Mouse (Mus musculus): Measurements from ENCODE around the gene Col18a1. TPM values are rescaled to one million over a fixed set of nuclear protein-coding genes. Genes with fewer than 3 reads are reported as not detected.
A peak's percentile ranks its signal among the peaks of the same experiment; 100 is the strongest.

Col18a1 gene
- polyA plus RNA-seq, 1 experiment from 2014 or later, result 178 TPM

DNA sequence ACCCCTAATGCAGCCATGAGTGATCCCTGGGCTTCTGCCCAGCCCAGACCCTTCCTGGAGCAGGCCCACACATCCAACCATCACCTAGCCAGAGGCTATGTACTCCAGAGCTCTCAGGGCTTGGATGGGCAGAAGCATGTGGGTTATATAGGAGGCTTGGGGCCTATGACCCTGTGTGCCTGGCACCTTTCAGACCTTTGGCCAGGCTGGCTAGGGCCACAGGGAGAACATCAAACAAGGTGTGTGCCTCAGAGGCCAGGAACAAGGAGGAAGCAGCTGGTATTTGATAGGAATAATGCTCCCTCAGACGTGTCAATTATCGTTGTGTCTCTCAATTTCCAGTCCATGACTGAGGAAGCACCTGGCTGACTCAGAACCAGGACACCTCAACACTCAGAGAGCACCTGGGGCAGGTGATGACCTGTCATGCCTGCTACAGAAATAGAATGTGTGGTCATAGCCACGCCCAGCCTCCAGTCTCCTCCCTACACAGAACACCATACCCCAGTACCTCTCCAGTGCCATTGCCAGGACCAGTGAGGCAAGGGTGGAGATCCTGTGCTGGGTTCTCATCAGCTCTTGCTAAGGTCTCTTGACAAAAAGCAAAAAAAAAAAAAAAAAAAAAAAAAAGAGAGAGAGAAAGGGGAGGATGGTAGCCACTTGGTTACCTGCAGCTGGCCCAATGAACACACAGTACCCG, 54.6 kb downstream of the Col18a1 start:
- peak overlapping the region; percentile 54 for H3K4me2 ChIP-seq (ENCODE audit: low read length)
- DNase-seq (ENCODE audit: low spot score) (no peak), ATAC-seq (replicated peaks; ENCODE audit: low FRiP score, low read depth) (peak; percentile 26; the same call in 1 of the 2 replicates)
- H3K27me3 ChIP-seq (ENCODE audit: insufficient read depth, low read length), result no peaks in the 10 kb centered on the region
- TF ChIP-seq CTCF (IDR thresholded peaks at IDR 0.05; ENCODE audit: low read depth), result no peak
- H3K9ac ChIP-seq (ENCODE audit: low read depth, low read length), result peak overlapping the region; percentile 46
- no peaks in the 10 kb centered on the region for H3K36me3 ChIP-seq (ENCODE audit: insufficient read depth, low read length)
- peak overlapping the region; percentile 24 for H3K4me3 ChIP-seq (replicated peaks; ENCODE audit: low read depth, low read length)
- H3K9me3 ChIP-seq (replicated peaks; ENCODE audit: low read length), result no peaks in the 10 kb centered on the region
- peaks cover 43% of the 10 kb centered on the region for H3K4me1 ChIP-seq (replicated peaks; ENCODE audit: insufficient read depth, low read length)
- WGBS, result 69% methylated on average over 4 of the region's 4 CpGs
- peak overlapping the region; percentile 81 for H3K27ac ChIP-seq

DNA sequence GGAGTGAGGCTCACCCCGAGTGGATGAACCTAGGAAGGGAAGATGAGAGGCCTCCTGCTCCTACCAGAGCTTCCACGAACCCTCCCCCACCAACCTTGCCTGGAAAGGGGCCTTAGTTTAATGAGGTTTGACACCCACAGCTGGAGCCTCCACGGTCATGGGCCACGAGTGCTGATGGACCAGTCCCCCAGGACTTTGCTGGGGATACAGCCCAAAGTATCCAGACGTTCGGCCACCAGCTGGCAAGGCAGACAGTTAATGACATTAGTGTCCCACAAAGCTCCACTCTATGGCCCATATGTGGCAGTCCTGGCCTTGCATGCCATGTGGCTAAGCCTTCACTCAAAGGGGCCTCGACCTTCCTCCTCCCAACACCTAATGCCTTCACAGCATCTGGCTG, 55.5 kb downstream of the Col18a1 start:
- DNase-seq (ENCODE audit: low spot score), result no peak
- Histone ChIP-seq H3K27ac (peak overlapping the region; percentile 81), H3K4me2 (ENCODE audit: low read length) (peak overlapping the region; percentile 54), H3K4me3 (replicated peaks; ENCODE audit: low read depth, low read length) (no peak overlapping the region), H3K9me3 (replicated peaks; ENCODE audit: low read length) (no peaks in the 10 kb centered on the region), H3K4me1 (replicated peaks; ENCODE audit: insufficient read depth, low read length) (peaks cover 37% of the 10 kb centered on the region), H3K36me3 (ENCODE audit: insufficient read depth, low read length) (no peaks in the 10 kb centered on the region), H3K27me3 (ENCODE audit: insufficient read depth, low read length) (no peaks in the 10 kb centered on the region), H3K9ac (ENCODE audit: low read depth, low read length) (no peak overlapping the region; the same call in 1 of the 2 replicates)
- no peak for TF ChIP-seq CTCF (IDR thresholded peaks at IDR 0.05; ENCODE audit: low read depth)
- WGBS, result 46% methylated on average over 7 of the region's 7 CpGs
- ATAC-seq (replicated peaks; ENCODE audit: low FRiP score, low read depth), result no peak

- Histone ChIP-seq H3K27me3 (ENCODE audit: insufficient read depth, low read length) (no peaks in the 10 kb centered on the region), H3K4me1 (replicated peaks; ENCODE audit: insufficient read depth, low read length) (peaks cover 37% of the 10 kb centered on the region), H3K9ac (ENCODE audit: low read depth, low read length) (no peak overlapping the region), H3K27ac (peak overlapping the region; percentile 81), H3K4me2 (ENCODE audit: low read length) (peak overlapping the region; percentile 54; the same call in 1 of the 2 replicates), H3K36me3 (ENCODE audit: insufficient read depth, low read length) (no peaks in the 10 kb centered on the region), H3K9me3 (replicated peaks; ENCODE audit: low read length) (no peaks in the 10 kb centered on the region), H3K4me3 (replicated peaks; ENCODE audit: low read depth, low read length) (no peak overlapping the region)
- peak; percentile 64 for ATAC-seq (replicated peaks; ENCODE audit: low FRiP score, low read depth)
- TF ChIP-seq CTCF (IDR thresholded peaks at IDR 0.05; ENCODE audit: low read depth), result no peak
- WGBS, result 42% methylated on average over 9 of the region's 9 CpGs
- DNase-seq (ENCODE audit: low spot score), result peak; percentile 54
Measured at GRCm38 (mm10) chr10:77110010-77110409, 56.3 kb downstream of the Col18a1 start.

- no peak for ATAC-seq (replicated peaks; ENCODE audit: low FRiP score, low read depth)
Measured at GRCm38 (mm10) chr10:77108106-77108505, 58.2 kb downstream of the Col18a1 start.

DNA sequence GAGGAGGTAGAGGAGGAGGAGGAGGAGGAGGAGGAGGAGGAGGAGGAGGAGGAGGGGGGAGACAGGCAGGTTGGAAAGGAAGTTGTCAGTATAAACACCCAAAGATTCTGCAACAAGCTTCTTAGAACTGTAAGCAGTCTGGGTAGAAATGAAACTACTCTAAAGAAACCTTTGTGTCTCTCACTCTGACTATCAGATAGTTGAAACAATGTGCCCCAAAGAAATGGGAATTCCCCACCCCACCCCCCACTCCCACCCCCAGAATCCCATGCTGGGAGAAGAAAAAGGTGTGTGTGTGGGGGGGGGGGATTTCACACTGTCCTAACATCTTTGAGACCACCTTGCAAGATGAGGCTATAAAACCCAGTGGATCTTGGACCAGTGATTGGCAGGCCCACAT, 62.0 kb downstream of the Col18a1 start:
- no peak overlapping the region for H3K9ac ChIP-seq (ENCODE audit: low read depth, low read length)
- no peak for TF ChIP-seq CTCF (IDR thresholded peaks at IDR 0.05; ENCODE audit: low read depth)
- no peak overlapping the region for H3K4me2 ChIP-seq (ENCODE audit: low read length)
- H3K27me3 ChIP-seq (ENCODE audit: insufficient read depth, low read length), result no peaks in the 10 kb centered on the region
- peaks cover 4% of the 10 kb centered on the region; the same call in 1 of the 2 replicates for H3K4me1 ChIP-seq (replicated peaks; ENCODE audit: insufficient read depth, low read length)
- H3K9me3 ChIP-seq (replicated peaks; ENCODE audit: low read length), result no peaks in the 10 kb centered on the region
- no peak overlapping the region for H3K27ac ChIP-seq
- DNase-seq (ENCODE audit: low spot score) (no peak), ATAC-seq (replicated peaks; ENCODE audit: low FRiP score, low read depth) (no peak)
- no peak overlapping the region for H3K4me3 ChIP-seq (replicated peaks; ENCODE audit: low read depth, low read length)
- H3K36me3 ChIP-seq (ENCODE audit: insufficient read depth, low read length), result no peaks in the 10 kb centered on the region

More at GRCm38 (mm10) chr10:77108106-77108505, 58.2 kb downstream of the Col18a1 start:
- 77% methylated on average over 3 of the region's 4 CpGs for WGBS
- no peak overlapping the region for H3K27ac ChIP-seq
- H3K4me2 ChIP-seq (ENCODE audit: low read length), result no peak overlapping the region
- no peak for DNase-seq (ENCODE audit: low spot score)
- no peak overlapping the region for H3K9ac ChIP-seq (ENCODE audit: low read depth, low read length)
- TF ChIP-seq CTCF (IDR thresholded peaks at IDR 0.05; ENCODE audit: low read depth), result no peak
- H3K27me3 ChIP-seq (ENCODE audit: insufficient read depth, low read length), result no peaks in the 10 kb centered on the region
- H3K4me3 ChIP-seq (replicated peaks; ENCODE audit: low read depth, low read length), result no peak overlapping the region
- no peaks in the 10 kb centered on the region for H3K36me3 ChIP-seq (ENCODE audit: insufficient read depth, low read length)
- no peaks in the 10 kb centered on the region for H3K9me3 ChIP-seq (replicated peaks; ENCODE audit: low read length)
- H3K4me1 ChIP-seq (replicated peaks; ENCODE audit: insufficient read depth, low read length), result peaks cover 26% of the 10 kb centered on the region

DNA sequence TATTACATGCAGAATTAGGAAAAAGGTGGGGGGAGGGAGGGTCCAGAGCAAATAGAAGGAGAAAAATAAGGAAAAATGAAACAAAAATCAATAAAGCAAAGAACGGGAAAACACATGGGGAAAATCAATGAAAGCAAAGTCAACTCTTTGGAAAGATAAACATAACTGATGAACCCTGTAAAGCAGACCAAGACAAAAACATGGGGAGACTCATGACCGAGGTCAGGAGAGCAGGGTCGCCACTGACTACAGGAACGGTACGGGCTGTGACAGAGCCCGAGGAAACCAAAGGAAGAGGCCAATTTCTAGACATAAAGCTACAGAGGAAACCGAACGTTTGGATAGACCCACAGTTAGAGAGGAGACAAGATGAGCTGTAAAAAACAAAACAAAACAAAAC, 62.7 kb downstream of the Col18a1 start:
- Histone ChIP-seq H3K27ac (no peak overlapping the region), H3K9ac (ENCODE audit: low read depth, low read length) (no peak overlapping the region), H3K27me3 (ENCODE audit: insufficient read depth, low read length) (no peaks in the 10 kb centered on the region), H3K4me1 (replicated peaks; ENCODE audit: insufficient read depth, low read length) (no peaks in the 10 kb centered on the region; the same call in 1 of the 2 replicates), H3K9me3 (replicated peaks; ENCODE audit: low read length) (no peaks in the 10 kb centered on the region), H3K4me3 (replicated peaks; ENCODE audit: low read depth, low read length) (no peak overlapping the region), H3K36me3 (ENCODE audit: insufficient read depth, low read length) (no peaks in the 10 kb centered on the region), H3K4me2 (ENCODE audit: low read length) (peak overlapping the region; percentile 10; the same call in 1 of the 2 replicates)
- 31% methylated on average over 8 of the region's 8 CpGs for WGBS
- no peak for ATAC-seq (replicated peaks; ENCODE audit: low FRiP score, low read depth)
- DNase-seq (ENCODE audit: low spot score), result no peak
- no peak for TF ChIP-seq CTCF (IDR thresholded peaks at IDR 0.05; ENCODE audit: low read depth)
